24 mouse cellular contexts compared by ENCODE assay signal in the genomic region with DNA sequence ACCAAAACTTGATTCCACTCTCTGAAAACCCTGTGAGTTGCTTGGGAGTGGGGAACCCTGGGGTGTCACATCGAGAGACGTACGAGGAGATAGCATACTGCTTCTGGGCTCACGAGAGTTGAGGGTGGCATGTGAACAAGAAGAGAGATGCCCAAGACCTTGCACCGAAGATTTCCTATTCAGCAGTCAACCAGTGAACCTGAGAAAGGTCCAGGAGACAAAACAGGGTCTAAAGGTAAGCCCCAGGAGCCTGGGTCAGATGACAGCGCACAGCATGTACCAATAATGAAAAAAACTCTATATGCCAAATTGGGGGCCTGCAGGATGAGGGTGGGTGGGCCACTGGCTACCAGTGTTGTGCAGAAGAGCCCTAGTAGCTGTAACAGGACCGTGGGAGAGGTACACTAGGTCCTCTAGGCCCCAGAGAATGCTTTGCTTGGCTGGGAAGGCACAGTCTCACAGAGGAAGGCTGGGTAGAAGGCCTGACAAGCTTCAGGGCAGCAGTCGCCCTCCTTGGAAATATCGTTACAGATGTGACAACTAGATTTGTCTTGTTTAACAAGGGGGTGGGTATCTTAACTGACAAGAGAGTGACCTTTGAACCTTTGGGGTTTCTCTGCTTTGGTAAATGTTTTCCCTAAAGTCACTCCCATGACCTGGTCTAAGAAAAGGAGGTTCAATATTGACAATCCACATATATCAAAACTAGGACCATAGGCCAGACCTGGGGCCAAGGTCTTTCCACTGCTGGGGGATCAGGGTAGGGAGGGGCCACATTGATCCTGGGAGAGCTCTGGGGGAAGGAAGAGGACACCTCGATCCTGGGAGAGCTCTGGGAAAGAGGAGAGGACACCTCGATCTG.
DNase-seq lines count a peak whose midpoint lies in the region; ATAC-seq and TF ChIP-seq lines count a peak whose summit lies in the region.
"Had no signal": no experiment of that assay in that cellular context is flagged by ENCODE, and none has a peak within 500 bp of the region (broad histone marks: within the 10 kb centered on the region; RNA-seq: fewer than 3 reads in every experiment).

No protein-coding gene starts in this region.

- peak; percentile 72 for ATAC-seq in liver, embryonic 13.5 days (ENCODE audit: low read depth)
- no peak for ATAC-seq in stomach, embryonic 15.5 days (ENCODE audit: insufficient read depth, low FRiP score, low read depth)
- no peak for ATAC-seq in frontal cortex, adult (ENCODE audit: low TSS enrichment)
- ATAC-seq: forebrain, postnatal 0 days; midbrain, embryonic 13.5 days had no signal

- TF ChIP-seq POLR2A in kidney, adult 2 months (IDR thresholded peaks at IDR 0.05; ENCODE audit: low read depth, low read length): no peak

- no peak overlapping the region for H3K4me3 ChIP-seq in kidney, adult 2 months (ENCODE audit: insufficient read depth, low read depth, low read length)
- no peak overlapping the region for H3K4me3 ChIP-seq in liver, embryonic 13.5 days (replicated peaks)
- H3K4me3 ChIP-seq in stomach, embryonic 15.5 days (replicated peaks): no peak overlapping the region
- H3K4me3 ChIP-seq: embryonic facial prominence, embryonic 10.5 days; forebrain, embryonic 10.5 days; heart, adult 2 months; heart, embryonic 13.5 days; limb, embryonic 13.5 days; lung, embryonic 15.5 days; megakaryocyte, embryonic 14.5 days; midbrain, embryonic 13.5 days had no signal

- no peaks in the 10 kb centered on the region for H3K9me3 ChIP-seq in liver, embryonic 13.5 days (replicated peaks)
- H3K9me3 ChIP-seq in stomach, embryonic 15.5 days: no peaks in the 10 kb centered on the region
- H3K9me3 ChIP-seq: embryonic facial prominence, embryonic 10.5 days; lung, embryonic 15.5 days; midbrain, embryonic 13.5 days had no signal

- peak; percentile 81 for DNase-seq in kidney, adult 2 months
- no peak for DNase-seq in kidney, postnatal 4 days
- DNase-seq in kidney, postnatal 36 days: peak; percentile 56 to 63
- no peak for DNase-seq in liver, embryonic 13.5 days
- DNase-seq in thymus, postnatal 0 days (ENCODE audit: low spot score): no peak
- no peak for DNase-seq in embryo, embryonic 9.5 days (ENCODE audit: extremely low spot score)
- DNase-seq: cerebellum, adult 11 months; cerebellum, adult 9-11 months; forebrain, postnatal 0 days; gastrocnemius, postnatal 36 days; heart, adult 2 months; heart, postnatal 14 days; lung, postnatal 36 days; right cerebral cortex, postnatal 14 days; thymus, postnatal 36 days had no signal

- H3K9ac ChIP-seq in liver, embryonic 13.5 days: no peak overlapping the region
- H3K9ac ChIP-seq in stomach, embryonic 15.5 days: no peak overlapping the region
- H3K9ac ChIP-seq: forebrain, postnatal 0 days; heart, embryonic 13.5 days; limb, embryonic 13.5 days; lung, embryonic 15.5 days; midbrain, embryonic 13.5 days had no signal

- H3K27ac ChIP-seq in kidney, adult 2 months (ENCODE audit: insufficient read depth, low read depth, low read length): peak overlapping the region; percentile 91
- H3K27ac ChIP-seq in liver, embryonic 13.5 days: peak overlapping the region; percentile 43; the same call in 1 of the 2 replicates
- H3K27ac ChIP-seq in stomach, embryonic 15.5 days: 0 out of 2 replicates have a peak overlapping the region, but pooled peaks have one; percentile 2
- H3K27ac ChIP-seq: embryonic facial prominence, embryonic 10.5 days; forebrain, embryonic 10.5 days; heart, adult 2 months; heart, embryonic 13.5 days; lung, embryonic 15.5 days; midbrain, embryonic 13.5 days had no signal

- H3K4me2 ChIP-seq in liver, embryonic 13.5 days: no peak overlapping the region
- H3K4me2 ChIP-seq in stomach, embryonic 15.5 days: no peak overlapping the region
- H3K4me2 ChIP-seq: heart, embryonic 13.5 days; limb, embryonic 13.5 days; lung, embryonic 15.5 days; midbrain, embryonic 13.5 days had no signal

- 62% methylated on average over 11 of the region's 11 CpGs for WGBS in kidney, adult 2 months
- WGBS in liver, embryonic 13.5 days (ENCODE audit: insufficient replicate concordance): 69% methylated on average over 11 of the region's 11 CpGs
- WGBS in stomach, embryonic 15.5 days: 68% methylated on average over 11 of the region's 11 CpGs

- H3K36me3 ChIP-seq in kidney, adult 2 months (ENCODE audit: control insufficient read depth, insufficient read depth, low read length): no peaks in the 10 kb centered on the region
- no peaks in the 10 kb centered on the region; the same call in 1 of the 2 replicates for H3K36me3 ChIP-seq in liver, embryonic 13.5 days
- no peaks in the 10 kb centered on the region for H3K36me3 ChIP-seq in stomach, embryonic 15.5 days
- H3K36me3 ChIP-seq: embryonic facial prominence, embryonic 10.5 days; forebrain, embryonic 10.5 days; heart, embryonic 13.5 days; limb, embryonic 13.5 days; lung, embryonic 15.5 days; midbrain, embryonic 13.5 days had no signal

- peaks cover 15% of the 10 kb centered on the region; the same call in 1 of the 2 replicates for H3K4me1 ChIP-seq in kidney, adult 2 months (ENCODE audit: control insufficient read depth, insufficient read depth, low read length)
- H3K4me1 ChIP-seq in liver, embryonic 13.5 days (replicated peaks): peaks cover 11% of the 10 kb centered on the region
- 0 out of 2 replicates have a peak, but pooled peaks cover 3% of the 10 kb centered on the region for H3K4me1 ChIP-seq in stomach, embryonic 15.5 days
- H3K4me1 ChIP-seq: lung, embryonic 15.5 days; midbrain, embryonic 13.5 days had no signal

- TF ChIP-seq CTCF in kidney, adult 2 months (conservative IDR thresholded peaks at IDR 0.05; ENCODE audit: insufficient read depth, insufficient read length, low read depth, low read length): no peak

- H3K27me3 ChIP-seq in kidney, adult 2 months (replicated peaks; ENCODE audit: control insufficient read depth, insufficient read depth, low read length): no peaks in the 10 kb centered on the region
- H3K27me3 ChIP-seq in liver, embryonic 13.5 days: no peaks in the 10 kb centered on the region
- no peaks in the 10 kb centered on the region for H3K27me3 ChIP-seq in stomach, embryonic 15.5 days (replicated peaks)
- H3K27me3 ChIP-seq: heart, embryonic 13.5 days; lung, embryonic 15.5 days; midbrain, embryonic 13.5 days had no signal

Comparison
In these comparisons a context has a peak if more than half of its experiments do, and no peak if none do; other contexts are left out.
1. DNase-seq: peak in kidney, adult 2 months (single experiment) and kidney, postnatal 36 days (2 of 2); none in kidney, postnatal 4 days (0 of 2), liver, embryonic 13.5 days (single experiment), thymus, postnatal 0 days (single experiment) and embryo, embryonic 9.5 days (single experiment).
2. H3K27ac ChIP-seq: peak in every context shown above with its lines; median percentile 91 in kidney, adult 2 months; 43 in liver, embryonic 13.5 days; 2 in stomach, embryonic 15.5 days.